Mouse (Mus musculus): Measurements from ENCODE around the gene Tns4.

Tns4 gene

DNA sequence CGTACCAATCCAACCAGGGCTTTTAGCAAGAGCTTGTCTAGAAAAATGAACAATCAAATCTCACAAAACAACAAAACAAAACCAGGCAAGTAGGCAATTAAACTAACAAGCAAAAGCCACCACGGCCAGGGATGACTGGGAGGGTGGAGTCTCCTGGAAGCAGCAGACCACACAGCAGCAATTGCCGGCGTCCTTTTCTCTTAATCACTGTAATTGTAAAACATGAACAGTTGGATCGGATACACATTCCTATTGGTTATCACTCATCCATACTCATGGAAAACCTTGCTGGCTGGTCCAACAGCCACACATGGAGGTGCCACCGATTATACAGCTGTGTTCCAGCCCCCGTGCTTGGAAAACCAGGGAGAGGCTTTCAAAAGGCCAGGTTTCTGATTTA, 28.8 kb upstream of the Tns4 start:
- DNase-seq (ENCODE audit: low spot score), result no peak

DNA sequence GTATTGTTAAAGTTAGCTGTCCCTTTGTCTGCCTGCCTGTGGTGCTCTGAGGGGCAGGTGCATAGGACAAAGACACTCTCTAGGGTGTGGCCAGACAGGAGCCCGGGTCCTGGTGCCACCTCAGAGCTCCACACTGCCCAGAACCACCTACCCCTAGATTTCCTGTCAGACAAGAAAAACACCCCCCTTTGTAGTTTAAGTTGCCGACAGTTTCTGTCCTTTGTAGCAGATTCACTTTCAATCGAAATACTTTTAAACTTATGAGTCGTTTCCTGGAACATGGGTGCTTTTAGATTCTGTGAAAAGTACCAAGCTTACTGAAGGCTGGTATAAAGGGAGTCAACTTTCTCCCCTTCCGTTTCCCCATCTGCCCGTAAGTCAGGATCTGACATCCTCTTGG, 26.8 kb upstream of the Tns4 start:
- no peak for DNase-seq (ENCODE audit: low spot score)

DNA sequence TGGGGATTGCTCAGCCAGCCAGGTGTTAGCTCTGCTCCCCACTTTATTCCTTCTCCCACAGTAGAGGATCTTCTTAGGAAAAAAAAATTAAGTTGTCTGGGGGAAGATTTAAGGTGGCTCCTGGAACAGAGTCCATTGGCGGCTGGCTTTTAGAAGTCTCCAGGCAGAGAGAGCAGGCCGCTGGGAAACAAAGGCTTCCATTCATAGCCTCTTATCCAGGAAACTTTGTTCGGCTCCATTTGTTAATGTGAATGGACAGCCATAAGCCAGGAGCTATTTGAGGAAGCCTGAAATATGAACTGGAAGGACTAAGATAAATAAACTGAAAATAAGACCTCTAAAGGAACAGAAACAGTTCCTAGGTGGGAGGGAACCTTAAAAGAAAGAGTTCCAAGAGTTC, 24.0 kb upstream of the Tns4 start:
- DNase-seq (ENCODE audit: low spot score), result no peak

GRCm38 (mm10) chr11:99112700-99113099, 23.6 kb upstream of the Tns4 start:
- no peak for DNase-seq (ENCODE audit: low spot score)

GRCm38 (mm10) chr11:99111631-99112030, 22.5 kb upstream of the Tns4 start:
- no peak for DNase-seq (ENCODE audit: low spot score)

- no peak for DNase-seq (ENCODE audit: low spot score)
These were observed 22.0 kb upstream of the Tns4 start for GRCm38 (mm10) chr11:99111155-99111554.

DNA sequence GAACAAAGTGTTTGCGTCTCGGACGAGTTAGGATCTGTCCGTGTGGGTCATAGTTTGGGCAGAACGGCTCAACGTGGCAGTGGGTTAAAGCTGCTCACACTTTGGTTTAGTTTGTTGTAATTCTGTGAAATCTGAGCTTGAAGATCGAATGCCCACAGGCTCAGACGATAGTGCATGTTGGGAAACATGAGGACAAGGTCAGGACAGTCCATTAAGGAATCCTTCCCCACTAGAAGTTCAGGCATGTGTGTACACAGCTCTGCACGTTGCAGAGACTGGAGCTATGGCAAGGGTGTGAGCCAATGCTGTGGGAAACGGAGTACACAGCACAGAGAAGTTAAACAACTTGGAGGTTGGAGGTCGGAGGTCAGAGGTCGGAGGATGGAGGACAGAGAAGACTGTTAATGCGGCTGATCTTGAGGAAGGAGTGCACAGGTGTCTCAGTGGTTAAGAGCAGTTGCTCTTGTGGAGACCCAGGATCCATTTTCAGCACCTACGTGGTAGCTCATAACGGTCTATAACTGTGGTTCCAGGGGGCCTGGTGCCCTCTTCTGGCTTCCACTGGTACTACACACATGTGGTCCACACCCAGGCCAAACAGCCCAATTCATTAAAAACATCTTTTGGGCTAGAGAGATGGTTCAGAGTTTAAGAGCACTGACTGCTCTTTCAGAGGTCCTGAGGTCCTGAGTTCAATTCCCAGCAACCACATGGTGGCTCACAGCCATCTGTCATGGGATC, 21.4 kb upstream of the Tns4 start:
- DNase-seq (ENCODE audit: low spot score), result no peak

DNA sequence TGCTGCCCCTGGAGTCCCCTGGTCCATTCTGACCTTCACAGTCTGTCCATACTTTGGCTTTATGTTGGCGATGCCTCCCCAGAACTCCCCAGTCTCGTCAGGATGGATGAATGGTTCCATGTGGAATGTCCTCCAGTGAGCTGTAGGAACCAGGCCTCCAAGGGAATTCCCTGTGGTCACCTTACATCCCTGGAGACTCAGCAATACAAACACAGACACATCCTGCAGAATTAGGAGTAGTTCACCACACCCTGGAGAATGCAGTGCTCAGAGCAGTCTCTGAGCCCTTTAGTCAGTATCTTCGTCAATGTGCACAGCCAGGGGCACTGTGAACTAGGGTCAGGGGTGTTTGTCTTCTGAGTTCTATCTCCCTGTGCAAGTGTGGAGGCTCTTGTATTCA, 19.2 kb upstream of the Tns4 start:
- DNase-seq (ENCODE audit: low spot score), result no peak

DNA sequence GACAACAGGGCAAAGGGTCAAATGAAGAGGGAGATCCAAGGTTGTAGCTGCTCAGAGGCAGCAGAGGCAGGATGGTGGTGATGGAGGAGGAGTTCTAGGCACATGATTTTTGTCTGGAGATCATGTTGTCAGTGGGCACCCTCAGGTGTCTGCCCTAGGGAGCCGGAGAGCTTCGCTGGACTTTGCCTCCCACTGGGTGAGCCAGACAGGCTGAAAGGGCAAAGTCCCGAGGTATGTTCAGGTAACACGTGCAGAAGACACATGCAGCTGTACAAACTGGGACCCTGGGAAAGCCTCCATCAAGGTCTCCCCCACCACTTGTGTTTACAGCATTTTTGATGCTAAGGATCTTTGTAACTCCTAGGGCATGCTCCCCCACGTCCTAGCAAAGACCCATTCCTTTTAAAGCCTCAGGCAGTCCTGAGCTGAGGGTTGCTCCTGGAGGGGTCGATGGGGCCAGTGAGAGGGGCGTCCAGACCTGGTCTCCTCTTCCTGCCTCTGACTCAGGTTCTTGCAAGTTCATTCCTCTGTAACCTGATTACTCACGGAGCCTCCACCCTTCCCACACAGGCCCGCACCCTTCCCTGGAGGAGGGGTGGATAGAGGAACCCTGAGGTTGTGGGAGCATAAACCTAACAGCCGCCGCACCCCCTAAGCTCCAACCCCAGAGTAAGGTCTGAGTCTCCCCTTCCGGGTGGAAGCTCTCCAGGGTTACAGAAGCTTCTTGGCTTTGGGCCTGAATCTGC, 17.0 kb upstream of the Tns4 start:
- peak; percentile 81 for DNase-seq (ENCODE audit: low spot score)

DNA sequence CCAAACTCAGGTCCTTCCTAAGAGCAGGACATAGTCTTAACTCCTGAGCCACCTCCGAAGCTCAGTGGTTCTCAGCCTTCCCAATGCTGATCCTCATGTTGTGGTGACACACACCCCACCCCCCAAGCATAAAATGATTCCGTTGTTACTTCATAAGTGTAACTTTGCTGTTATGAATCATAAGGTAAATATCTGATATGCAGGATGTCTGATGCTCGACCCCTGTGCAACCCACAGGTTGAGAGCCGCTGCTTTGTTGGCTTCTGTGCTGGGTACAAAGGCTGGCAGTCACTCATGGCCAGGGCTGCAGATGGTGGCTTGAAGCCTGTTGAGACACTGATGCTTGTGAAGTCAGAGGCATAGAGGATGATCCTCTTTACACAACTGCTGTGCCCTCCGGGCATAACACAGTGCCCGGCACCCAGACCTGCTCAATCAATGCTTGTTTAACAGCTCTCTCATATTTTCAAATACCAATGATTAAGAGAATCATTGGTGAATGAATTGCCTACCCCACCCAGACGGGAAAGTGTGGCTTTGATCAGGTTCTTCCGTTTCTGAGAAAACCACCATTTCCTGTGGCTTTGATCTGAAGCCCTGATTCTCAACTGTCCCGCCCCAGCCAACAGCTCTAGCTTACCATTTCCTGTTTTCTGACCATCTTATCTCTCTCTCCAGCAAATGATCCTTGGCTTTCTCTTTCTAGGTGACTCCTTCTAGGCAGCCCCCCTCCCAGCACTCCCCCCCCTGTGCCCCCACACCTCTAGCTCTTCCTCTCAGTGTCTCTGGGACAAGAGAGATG, 15.7 kb upstream of the Tns4 start:
- no peak for DNase-seq (ENCODE audit: low spot score)

DNA sequence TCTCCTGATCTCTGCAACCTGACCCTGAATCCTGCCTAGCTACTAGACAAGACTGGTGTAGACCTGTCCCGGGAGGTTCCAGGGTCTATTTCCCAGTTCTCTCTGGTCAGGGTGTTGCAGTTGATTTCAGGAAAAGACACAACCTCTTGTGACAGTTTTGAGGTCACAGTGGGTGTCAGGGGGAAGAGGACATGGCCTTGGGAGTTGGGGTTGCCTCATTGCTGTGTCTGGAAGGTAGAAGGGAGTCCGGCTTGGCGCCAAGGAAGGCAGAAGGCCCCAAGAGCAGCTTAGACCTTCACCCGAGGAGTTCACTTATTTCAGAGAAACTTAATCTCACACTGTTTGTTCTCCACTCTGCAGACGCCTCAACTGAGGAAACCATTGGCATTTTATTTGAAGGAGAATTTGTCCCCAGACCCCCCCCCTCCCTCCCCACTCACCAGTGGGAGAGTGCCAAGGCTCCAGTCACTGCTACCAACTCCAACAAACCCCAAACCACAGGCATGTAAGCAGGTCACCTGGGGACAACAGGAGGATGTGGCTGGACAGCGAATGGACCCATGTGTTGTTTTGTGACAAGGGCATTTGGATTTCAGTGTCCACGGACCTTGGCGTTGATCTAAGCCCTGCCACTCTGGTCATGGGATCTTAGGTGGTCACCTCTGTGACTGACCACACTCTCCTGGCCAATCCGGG, 13.6 kb upstream of the Tns4 start:
- no peak for DNase-seq (ENCODE audit: low spot score)

GRCm38 (mm10) chr11:99101693-99102092, 12.6 kb upstream of the Tns4 start:
- no peak for DNase-seq (ENCODE audit: low spot score)

GRCm38 (mm10) chr11:99100215-99100614, 11.1 kb upstream of the Tns4 start:
- DNase-seq (ENCODE audit: low spot score), result no peak

- DNase-seq (ENCODE audit: low spot score), result no peak
These were observed 10.4 kb upstream of the Tns4 start for GRCm38 (mm10) chr11:99099516-99099915.

DNA sequence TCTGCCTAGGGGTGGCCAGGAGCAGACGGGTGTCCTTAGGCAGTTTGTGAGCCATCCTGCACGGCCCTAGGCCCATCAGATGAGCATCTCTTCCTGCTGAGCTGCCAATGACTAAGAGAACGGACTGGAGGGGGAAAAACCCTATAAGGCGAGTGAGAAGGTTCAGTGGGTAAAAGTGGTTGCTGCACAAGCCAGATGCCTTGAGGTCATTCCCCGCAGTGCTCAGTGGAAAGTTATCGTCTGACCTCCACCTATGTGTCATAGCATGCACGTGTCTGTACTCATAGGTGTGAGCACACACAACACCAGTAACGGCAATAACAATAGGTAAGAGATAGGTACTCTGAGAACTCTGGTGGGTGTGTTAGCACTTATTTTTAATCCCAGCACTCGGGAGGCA, 9.8 kb upstream of the Tns4 start:
- DNase-seq (ENCODE audit: low spot score), result no peak

DNA sequence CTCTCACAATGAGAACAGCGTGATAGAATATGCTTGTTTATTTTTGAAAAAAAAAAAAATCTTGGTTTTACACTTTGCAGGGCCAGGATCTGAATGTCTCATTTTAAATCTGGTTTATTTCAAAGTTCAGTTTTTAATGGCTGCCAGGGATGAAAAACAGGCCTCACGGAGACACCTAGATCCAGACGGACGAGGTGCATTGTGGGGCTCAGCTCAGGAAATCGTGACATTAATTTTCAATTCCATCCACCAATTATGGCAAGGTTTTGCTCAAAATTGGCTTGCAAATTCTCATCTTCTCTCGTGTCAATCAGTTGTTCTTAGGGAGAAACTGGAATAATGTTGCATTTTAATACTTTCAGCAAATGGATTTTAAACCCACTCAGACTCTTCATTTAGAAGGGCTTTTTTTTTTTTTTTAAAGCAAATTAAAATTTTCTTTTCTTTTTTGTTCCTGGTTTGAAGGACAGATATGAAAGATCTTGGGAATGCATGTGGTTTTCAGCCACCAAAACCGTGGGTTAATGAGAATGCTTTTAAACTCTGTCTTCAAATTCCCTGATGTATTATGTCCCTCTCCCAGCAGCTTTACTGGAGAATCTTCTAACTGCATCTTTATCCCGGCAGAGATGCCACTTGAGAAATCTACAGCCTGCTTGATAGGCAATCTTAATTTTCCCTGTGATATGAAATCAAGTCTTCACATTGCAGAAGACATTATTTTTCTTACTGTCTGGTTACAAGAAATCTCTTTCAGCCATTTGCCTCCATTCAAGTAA, 8.1 kb upstream of the Tns4 start:
- DNase-seq (ENCODE audit: low spot score), result no peak

DNA sequence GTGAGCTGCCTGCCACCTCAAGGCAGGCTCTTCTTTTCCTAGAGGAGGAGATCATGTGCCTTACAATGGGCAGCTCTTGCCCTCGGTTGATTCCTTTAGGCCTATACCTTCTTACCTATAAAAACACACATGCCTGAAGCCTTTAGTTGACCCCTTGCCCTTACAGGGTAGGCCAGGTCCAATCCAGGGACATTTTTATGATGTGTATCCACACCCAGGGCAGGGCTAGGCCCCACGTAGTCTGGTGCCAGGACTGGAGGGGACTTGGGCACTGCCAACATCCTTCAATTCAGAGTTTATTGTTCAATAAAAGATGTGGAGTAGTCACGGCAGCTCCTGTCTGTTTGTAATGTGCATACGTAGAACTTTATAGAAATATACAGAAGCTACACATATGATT, 7.3 kb upstream of the Tns4 start:
- DNase-seq (ENCODE audit: low spot score), result no peak

- DNase-seq (ENCODE audit: low spot score), result no peak
These were observed 6.7 kb upstream of the Tns4 start for GRCm38 (mm10) chr11:99095759-99096158.

GRCm38 (mm10) chr11:99094911-99095676, 6.0 kb upstream of the Tns4 start:
- DNase-seq (ENCODE audit: low spot score), result no peak

DNA sequence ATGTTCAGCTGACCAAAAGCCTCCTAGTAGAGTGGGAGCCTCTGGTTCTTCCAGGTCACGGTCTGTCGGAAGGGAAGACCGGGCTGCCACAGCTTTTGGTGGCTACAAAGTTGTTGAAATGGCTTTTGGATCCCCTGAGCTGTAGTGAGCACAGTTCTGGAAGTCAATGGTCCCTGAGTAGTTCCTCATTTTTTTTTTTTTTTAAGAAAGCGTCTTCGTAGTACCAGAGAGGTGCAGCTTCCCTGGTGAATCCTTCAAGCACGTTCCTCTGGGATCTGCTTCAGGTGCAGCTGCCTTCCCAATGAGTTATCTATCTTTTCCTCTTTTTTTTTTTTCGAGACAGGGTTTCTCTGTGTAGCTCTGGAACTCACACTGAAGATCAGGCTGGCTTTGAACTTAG, 4.6 kb upstream of the Tns4 start:
- DNase-seq (ENCODE audit: low spot score), result no peak

GRCm38 (mm10) chr11:99091666-99092065, 2.6 kb upstream of the Tns4 start:
- DNase-seq (ENCODE audit: low spot score), result no peak

All from yolk sac, embryonic 10.5 days (tissue).